Mouse (Mus musculus): ENCODE measurements around the gene Gm10282.

Gene Gm10282

DNA sequence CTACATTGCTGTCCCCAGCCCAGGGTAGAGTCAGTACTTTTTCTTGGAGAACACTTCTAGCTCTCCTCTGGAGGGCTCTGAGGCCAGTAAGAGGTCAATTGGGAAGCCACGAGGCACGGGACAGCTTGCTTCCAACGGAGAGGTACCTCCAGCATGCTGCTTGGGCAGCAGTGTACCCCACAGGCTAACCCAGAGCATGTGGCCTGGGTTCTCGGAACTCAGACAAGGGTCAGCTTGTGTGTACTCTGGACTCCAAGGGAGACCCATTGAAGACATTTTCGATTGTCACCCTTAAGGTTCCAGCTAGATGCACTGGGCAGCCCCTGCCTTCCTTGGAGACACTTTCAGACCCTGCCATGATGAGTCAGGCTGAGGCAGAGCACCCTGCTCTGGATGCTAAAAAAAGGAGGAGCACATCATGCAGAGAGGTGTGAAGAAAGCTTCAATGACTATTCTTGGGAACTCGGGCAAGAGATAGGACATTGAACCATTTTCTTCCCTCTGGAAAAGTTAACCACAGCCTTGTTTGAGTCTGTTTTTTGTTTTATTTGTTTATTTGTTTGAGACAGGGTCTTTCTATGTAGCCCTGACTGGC, 18.2 kb upstream of the Gm10282 start:
- DNase-seq = no peak

DNA sequence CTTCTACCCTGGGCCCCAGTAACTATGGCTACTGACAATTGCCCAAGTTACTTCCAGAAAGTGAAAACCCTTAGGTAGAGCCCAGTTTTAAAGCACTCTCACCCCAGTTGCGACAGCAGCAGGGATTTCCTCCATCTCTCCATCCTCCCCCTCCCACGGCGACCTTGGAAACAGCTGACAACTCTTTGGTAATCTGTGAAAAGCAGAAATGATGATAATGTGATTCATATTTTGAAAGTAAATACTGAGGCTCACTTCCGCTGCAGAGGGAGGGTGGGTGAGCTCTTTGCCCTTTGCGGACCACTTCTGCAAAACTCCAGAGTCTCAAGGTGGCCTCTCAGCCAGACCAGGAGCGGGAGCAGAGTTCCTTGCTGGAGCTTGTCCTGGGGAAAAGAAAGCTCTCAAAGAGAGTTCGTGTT, 17.4 kb upstream of the Gm10282 start:
- DNase-seq = no peak

DNA sequence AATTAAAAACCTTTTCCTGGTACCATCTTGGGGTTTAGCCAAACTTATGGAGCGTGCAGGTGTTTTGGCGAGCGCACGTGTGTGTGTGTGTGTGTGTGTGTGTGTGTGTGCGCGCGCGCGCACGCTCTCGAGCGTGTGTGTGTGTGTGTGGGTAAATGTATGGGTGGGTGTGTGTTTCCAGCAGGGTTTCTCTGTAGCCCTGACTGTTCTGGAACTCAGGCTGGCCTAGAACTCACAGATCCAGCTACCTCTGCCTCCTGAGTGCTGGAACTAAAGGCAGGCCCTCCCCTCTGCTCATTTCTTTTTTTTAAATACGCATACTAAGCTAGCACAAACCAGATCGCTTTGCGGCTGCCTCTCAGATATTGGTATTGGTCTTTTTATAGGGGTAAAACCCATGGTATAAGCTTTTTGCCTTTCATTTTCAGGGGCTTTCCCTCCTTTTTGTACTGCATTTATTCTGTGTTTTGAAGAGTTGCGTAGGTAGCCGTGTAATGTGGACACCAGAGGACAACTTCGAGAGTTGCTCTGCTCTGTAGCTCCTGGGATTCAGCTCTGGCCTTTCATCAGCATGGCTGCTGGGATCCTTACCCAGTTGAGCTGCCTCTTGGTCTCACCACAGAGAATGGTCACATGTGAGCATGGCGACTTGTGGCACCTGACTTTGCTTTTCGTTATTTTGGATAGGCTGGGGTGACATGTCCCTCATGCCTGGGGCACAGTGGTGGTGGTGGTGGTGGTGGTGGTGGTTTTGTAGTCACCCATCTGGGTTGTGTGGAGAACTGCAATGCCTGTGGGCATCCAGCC, 16.8 kb upstream of the Gm10282 start:
- no peak for DNase-seq

DNA sequence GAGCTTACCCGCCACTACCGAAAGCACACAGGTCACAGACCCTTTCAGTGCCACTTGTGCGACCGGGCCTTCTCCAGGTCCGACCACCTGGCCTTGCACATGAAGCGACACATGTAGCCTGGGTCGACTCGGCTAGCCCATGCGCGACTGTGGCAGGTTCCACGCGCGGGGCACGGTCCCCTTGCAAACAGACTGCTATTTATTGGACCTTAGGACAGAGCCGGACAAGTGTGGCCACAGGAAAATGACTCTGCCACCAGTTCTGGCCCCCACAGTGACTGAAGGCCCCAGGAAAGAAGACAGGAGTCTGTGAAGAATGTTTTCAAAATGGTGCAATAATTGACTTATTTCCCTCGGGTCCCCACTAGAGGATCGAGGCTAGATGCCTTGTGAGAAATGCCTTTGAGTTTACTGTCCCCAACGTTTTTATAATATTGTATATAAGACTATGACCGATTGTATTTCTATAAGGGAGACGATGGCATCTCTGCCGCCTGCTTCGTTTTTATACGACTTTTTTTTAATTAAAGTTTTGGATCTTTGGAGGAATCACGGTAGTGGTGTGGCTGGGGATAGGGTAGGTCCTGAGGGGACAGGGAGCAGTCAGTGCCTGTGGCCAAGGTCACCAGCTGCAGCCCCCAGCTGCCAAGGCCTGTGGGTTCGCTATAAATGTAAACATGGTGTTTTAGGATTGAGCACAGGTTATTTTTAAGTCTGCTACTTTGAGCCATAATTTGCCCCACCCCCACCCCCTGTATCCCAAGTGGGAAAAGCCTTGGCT, 15.9 kb upstream of the Gm10282 start:
- DNase-seq = no peak

DNA sequence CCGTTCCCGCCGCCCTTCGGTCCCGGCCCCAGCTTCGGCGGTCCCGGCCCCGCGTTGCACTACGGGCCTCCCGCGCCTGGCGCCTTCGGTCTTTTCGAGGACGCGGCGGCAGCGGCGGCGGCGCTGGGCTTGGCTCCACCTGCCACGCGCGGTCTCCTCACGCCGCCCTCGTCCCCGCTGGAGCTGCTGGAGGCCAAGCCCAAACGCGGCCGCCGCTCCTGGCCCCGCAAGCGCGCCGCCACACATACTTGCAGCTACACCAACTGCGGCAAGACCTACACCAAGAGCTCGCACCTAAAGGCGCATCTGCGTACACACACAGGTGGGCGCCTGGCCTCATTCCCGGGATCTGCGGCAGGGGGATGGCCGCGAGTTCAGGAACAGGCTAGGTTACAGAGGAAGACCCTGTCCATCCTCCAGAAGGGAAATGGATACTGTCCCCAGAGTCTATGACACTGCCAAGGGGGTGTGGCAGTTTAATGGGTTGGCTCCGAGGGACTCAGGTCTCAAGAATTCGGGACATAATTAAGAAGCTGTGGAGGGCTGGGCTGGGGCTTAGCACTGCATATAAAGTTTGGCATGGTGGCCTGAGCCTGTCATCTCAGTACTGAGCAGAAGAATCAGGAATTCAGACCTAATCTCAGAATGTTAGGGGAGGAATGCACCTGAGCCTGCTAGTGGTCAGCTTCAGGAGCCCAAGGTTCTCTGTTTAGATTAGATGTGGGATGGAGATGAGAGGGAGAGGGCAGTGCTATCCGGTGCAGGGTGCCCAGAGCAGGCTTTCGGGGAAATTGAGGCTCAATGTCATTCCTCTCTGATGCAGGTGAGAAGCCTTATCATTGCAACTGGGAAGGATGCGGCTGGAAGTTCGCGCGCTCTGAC, 15.1 kb upstream of the Gm10282 start:
- DNase-seq = no peak

DNA sequence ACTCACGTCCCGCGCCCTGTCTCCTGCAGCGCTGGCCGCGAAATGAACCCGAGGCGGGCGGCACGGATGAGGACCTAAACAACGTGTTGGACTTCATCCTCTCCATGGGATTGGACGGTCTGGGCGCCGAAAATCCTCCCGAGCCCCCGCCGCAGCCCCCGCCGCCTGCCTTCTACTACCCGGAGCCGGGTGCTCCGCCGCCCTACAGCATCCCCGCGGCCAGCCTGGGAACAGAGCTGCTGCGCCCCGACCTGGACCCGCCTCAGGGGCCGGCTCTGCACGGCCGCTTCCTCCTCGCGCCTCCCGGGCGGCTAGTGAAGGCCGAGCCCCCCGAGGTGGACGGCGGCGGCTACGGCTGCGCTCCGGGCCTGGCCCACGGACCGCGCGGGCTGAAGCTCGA, 14.3 kb upstream of the Gm10282 start:
- no peak for DNase-seq

DNA sequence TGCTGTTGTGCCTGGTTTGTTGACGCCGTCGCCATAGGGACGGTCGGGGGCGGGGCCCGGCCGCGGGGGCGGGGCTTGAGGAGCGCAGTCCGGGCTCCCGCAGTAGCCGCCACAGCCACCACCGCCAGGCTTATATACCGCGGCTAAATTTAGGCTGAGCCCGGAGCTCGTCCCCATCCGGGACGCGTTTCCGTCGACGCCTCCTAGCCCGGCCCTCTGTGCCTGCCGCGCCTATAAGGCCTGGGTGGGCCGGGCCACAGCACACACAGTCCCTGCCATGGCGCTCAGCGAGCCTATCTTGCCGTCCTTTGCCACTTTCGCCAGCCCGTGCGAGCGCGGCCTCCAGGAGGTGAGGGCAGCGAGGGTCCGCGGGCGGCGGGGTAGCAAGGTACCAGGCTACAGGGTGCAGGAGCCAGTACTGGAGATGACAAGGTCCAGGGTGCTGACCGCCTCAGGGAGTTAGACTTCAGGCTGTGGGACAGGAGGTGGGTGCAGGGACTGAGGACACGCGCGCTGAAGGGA, 13.8 kb upstream of the Gm10282 start, which contains the start of gene Klf2:
Gene Klf2 (plus strand): TSS at position 233 of the 522 bp plus-strand sequence.
- DNase-seq = peak; percentile 39

DNA sequence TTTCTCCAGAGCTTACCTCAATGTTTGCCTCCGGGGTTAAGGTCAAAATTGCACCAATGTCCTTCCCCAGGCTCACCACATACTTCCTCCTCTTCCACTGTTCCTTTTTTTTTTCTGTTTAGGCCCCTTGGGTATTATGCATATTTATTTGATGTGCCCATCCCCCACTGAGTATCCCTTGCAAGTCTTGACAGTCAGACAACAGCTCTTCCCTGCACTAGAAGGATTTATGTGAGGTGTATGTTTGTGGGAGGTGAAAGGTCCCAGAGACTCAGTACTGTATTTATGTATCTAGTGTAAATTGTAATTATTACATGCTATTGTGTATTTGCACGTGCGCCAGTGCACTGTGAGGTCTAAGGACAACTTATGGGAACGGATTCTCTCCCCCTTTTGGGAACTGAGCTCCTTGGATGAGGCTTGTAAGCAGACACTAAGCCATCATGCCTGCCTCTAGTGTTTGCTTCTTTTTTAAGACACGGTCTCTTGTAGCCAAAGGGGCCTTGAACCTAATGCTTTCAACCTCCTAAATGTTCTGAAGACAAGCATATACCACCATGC, 12.8 kb upstream of the Gm10282 start:
- DNase-seq = no peak

DNA sequence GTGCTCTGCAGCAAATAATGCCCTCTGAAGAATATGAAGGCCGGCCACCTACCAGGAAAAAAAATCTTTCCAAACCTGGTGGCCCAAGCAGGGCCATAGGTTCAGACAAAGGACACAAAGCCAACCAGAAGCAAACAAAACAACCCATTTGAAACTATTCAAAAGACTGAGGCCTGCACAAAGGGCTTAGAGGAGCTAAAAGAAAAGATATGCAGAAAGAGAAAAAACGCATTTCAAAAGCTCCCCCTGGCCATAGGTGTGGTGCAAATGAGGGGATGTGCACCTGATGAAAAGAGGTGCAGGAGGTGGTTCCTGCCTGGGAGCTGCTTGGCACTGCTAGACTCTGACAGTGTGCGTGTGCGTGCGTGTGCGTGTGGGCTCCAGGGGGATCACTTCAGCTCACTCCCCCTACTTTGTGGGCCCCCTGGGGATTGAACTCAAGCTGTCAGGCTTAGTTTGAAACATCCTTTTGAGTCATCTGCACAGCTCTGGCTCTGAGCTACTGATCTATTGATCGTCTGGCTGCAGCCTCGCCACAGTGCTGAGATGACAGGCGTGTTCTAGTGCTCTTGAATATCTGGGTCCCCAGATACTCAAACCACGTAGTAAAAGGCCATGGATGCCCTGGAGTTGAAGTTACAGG, 11.1 kb upstream of the Gm10282 start:
- DNase-seq = no peak

DNA sequence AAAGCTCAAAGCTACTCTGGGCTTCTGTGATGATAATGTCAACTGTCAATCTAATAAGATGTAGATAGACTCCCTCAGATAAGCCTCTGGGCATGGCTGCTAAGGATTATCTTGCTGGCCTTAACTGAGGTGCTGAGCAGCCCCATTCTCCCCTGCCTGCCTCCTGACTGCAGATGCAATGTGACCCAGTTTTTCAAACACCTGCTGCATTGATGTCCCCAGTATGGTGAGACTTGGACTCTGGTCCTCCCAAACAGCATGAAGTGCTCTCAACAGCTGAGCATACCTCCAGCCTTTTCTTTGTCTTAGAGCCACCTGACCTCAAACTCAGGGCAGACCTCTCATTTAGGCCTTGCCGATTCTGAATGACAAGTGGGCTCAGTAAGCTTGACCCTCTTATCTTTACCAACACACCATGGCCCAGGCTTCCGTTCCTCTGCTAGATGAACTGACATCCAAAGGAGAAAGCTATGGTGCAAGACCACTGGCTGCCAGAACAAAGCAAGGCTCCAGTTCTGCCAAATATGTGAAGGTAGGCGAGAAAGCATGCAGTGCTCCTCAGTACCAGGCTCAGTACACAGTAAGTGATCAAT, 8.0 kb upstream of the Gm10282 start:
- DNase-seq = no peak

DNA sequence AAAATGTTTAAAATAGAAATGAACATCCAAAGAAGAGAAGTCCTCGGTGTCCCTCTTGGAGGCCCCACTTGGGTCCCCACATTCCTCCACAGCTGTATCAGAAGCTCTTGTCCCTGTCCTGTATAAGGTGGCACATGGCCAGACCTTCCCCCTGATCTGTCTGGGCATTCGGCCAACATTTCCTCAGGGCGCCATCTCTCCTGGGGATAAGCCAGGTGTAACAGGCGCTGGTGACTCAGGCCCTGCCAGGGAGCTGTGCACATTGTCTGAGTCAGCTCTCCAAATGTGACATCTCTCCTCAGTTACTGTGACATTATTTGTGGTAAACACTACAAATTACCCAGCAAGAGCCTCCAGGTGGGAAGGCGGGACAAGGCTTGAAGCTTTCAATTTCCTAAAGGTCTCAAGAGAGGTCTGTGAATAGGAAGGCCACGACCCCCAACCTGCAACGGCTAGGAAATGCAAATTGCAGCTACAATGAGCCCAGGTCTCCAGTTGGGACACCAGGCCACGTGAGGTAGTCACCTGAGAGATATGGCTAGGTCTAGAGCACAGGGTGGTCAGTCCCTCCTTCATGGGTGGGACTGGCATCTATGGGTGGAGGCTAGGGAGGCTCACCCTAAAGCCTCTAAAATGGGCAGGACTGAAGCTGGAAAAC, 5.9 kb upstream of the Gm10282 start:
- DNase-seq = peak; percentile 73

DNA sequence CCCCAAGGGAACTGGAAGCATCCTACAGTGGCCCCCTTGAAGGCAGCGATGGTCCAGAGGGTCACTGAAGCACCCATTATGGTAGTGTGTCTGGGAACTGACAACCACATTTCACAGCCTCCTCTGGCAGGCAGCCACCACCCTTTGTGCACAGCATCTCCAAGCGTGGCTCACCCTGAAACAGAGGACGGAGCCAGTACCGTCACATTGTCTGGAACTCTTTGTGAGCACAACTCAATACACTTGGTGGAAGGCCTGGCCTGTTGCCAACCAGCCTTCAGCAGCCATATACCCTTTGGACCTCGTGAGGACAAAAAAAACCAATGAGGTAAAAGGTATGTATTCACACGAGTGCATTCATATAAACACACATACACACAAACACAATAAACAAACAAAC, 3.2 kb upstream of the Gm10282 start:
- DNase-seq = no peak

DNA sequence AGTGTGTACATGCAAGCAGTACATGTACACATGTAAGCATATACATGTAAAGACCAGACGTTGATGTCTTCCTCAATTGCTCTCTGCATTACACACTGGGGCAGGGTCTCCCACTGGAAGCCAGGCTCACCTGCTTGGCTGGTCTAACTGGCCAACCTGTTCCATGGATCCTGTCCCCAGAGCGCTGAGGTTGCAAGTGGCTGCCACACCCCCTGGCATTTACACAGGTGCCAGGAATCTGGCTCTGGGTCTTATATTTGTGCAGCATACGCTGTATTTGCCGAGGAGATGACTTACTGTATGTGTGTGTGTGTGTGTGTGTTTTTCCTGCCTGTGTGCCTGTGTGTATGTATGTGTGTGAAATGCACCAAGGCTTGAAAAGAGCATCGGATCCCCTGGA, 1.9 kb upstream of the Gm10282 start:
- DNase-seq = no peak

DNA sequence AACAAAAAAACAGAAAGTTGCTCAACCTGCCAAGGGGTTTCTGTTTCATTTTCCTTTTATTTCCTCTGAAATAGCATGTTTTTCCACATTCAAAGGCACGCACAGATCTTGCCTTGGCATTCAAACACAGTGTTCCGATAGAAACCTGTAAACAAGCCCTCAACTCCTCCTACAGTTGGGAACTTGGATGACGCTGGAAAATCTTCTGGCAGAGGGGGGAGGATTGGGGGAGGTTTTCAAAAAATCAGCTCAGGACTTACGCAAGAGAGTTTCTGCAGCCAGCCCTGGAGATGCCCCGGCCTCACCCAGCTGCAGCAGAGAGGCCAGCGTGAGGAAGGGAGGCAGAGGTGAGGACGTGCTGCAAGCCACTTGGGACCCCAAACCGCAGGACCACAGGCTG, 1.4 kb downstream of the Gm10282 start:
- DNase-seq = no peak

DNA sequence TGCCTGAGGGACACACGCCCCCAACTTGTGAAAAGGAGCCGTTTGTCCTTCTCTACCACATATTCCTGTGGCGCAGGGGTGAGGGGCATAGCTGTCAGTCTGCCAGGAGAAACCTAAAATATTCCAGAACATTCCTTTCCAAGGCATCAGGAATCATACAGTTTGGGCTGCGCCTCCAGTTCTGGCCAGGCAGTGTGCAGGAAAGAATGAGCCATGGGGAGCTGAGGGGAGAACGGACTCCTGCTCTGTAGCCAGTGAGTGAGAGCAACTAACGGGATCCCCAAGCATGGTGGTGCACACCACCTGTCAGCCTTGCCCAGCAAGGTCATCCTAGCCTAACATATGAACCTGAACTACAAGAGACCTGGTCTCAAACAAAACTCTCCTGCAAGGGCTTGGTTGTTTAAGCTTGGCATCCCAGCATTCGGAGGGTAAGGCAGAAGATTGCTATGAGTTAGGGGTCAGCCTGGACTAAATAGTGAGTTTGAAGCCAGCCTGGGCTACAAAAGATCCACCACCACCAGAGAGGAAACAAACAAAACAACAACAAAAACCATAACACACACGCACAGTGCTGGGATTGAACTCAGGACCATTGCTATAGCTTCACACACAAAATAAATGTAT, 2.0 kb downstream of the Gm10282 start:
- DNase-seq = no peak

DNA sequence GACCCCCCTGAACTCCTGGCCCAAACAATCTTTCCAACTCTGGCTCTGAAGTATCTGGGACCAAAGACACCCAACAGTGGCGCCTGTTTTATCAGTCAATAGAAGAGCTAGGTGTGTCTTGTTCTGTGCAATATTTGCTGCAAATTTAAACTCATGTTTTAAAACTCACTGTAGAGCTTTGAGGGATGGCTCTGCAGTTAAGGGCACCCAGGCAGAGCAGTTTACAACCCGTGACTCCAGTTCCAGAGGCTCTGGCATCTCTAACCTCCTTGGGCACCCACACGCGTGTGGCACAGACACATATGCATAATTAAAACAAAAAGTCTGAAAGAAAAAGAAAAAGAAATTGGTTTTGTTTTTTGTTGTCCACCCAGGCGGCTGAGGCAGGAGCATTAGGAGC, 3.6 kb downstream of the Gm10282 start:
- DNase-seq = no peak

DNA sequence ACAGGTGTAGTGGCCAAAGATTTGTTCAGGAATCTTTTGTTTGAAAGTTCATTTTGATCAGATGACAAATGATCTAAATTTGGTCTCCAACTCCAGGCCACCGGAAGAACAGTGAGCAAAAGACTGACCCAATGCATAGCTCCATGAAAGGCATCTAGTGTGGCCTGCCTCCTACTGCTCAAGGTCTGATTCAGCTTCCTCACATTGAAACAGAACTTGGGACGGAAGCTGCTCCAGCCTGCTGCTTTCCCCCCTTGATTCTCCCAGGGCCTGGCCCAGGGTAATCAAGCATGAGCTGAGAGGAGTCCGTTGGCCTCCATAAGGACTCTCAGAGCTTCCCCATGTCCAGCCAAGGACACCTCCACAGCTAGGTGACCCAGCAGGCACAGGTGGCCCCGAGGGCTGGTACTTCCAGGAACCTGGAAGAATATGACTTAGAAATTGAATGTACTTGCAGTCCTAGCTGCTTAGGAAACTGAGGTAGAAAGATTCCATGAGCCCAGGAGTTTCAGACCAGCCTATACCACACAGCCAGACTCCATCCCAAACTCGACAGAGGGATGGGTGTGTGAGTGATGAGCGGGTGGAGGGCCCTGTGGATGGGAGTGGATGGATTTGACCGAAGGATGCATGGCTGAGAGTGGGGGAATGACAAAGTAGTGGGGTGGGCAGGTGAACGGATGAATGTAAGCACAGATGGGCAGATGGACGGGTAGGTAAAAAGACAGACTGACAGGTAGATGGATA, 4.2 kb downstream of the Gm10282 start:
- no peak for DNase-seq

DNA sequence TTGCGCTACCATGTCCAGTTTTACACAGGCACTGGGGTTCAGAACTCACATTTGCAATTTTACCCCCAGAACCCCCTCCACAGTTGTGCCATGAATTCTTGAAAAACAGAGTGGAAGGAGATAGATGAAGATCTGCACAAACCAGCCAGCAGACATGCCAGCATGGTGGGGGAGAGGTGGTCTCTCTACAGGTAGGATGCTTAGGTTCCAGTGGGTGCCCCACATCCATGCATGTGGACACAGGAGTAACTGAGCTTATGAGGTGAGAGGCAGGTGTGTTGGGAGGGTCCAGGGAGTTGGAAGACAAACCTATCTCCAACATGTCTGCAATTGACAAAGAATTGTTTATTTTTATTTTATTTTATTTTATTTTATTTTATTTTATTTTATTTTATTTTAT, 6.1 kb downstream of the Gm10282 start:
- DNase-seq = no peak

DNA sequence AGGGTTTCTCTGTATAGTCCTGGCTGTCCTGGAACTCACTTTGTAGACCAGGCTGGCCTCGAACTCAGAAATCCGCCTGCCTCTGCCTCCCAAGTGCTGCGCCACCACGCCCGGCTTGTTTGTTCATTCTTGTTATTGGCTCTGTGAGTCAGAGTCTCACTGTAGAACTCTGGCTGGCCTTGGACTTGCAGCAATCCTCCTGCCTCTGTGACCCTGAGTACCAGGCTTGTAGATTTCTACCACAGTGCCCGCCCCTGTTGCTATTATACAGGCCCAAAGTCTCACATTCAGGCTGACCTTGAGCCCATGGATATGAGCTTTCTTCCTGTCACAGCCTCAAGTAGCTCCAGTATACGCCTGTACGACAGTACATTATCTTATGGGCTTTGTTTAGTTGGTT, 8.5 kb downstream of the Gm10282 start:
- DNase-seq = no peak

DNA sequence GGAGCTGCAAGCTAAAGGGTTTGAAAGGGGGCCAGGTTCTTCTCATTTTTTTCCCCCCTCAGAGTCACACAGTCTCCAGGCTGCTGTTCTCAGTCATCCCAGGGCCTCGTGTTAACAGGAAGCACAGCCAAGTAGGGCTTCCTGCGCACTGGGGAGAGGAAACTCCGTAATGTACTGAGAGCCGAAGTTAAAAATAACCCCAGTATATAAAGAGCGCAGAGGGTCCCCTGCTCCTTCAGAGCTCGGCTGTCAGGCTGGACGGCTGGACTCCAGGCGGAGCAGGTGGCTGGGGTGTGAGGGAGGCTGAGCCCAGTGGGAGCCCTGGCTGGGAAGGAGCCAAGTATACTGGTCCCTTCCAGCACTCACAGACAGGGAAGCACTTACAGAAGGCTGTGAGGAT, 9.4 kb downstream of the Gm10282 start:
- peak; percentile 87 for DNase-seq

Data from cerebellum, adult 11-12 months (tissue).